ENCODE assay signal across 13 mouse cellular contexts in the genomic region with DNA sequence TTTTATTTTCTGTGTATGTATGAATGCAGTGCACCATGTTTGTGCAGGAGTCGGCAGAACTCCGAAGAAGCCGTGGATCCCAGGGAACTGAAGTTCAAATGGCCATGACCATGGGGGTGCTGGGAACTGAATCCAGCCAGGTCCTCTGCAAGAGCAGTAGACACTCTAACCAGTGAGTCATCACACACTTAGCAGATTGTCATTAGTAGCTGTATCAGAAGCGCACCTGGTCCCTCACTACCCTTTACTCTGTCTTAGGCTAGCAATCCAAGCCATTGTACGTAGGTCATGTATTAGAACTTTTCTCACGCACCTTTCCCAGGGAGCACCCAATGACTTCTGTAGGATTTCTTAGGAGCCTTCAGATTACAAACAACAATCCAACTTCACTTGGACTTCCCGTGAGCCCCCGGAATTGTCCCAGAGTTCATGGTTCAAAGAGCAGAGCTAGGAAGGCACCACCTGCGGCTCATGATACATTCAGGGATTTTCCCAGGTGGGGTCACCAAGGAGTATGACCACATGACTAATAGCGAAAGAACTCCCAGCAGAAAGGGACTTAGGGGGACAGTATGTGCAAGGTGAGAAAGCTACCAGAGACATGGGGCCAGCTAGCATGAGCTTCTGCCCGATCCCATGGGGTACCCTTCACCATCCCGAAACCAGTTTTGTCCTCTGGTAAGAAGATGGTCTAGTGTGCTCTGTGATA.
"Had no signal": no experiment of that assay in that cellular context is flagged by ENCODE, and none has a peak within 500 bp of the region (broad histone marks: within the 10 kb centered on the region; RNA-seq: fewer than 3 reads in every experiment).

No protein-coding gene starts in this region.

- ATAC-seq: midbrain, embryonic 16.5 days had no signal

- H3K36me3 ChIP-seq: midbrain, embryonic 12.5 days; neural tube, embryonic 12.5 days; stomach, embryonic 15.5 days had no signal

- H3K27ac ChIP-seq: midbrain, embryonic 12.5 days; neural tube, embryonic 12.5 days; stomach, embryonic 15.5 days; stomach, postnatal 0 days had no signal

- H3K9ac ChIP-seq: lung, embryonic 14.5 days; midbrain, embryonic 12.5 days; neural tube, embryonic 12.5 days; stomach, embryonic 15.5 days had no signal

- DNase-seq: lung, embryonic 14.5 days; lung, postnatal 10 days; lung, postnatal 4 days; midbrain, embryonic 14.5 days; right cerebral cortex, postnatal 14 days; thymus, adult 2 months; thymus, postnatal 4 days had no signal

- H3K4me3 ChIP-seq: megakaryocyte, embryonic 14.5 days; midbrain, embryonic 12.5 days; neural tube, embryonic 12.5 days; stomach, embryonic 15.5 days had no signal

- H3K27me3 ChIP-seq: midbrain, embryonic 12.5 days; neural tube, embryonic 12.5 days; stomach, embryonic 15.5 days had no signal

- H3K4me2 ChIP-seq: lung, embryonic 14.5 days; midbrain, embryonic 12.5 days; neural tube, embryonic 12.5 days; stomach, embryonic 15.5 days had no signal

- H3K4me1 ChIP-seq: midbrain, embryonic 12.5 days; neural tube, embryonic 12.5 days; stomach, embryonic 15.5 days had no signal

- H3K9me3 ChIP-seq: megakaryocyte, embryonic 14.5 days; midbrain, embryonic 12.5 days; neural tube, embryonic 12.5 days; stomach, embryonic 15.5 days had no signal
